Mouse (Mus musculus) brain, embryonic 14.5 days (tissue): ENCODE measurements at regions not wholly inside any gene's neighbourhood (a gene's known extent, or its start where the extent isn't known, plus 50 kb on each side); places are given as distances from the start of the nearest gene placed in this dataset.

ENCODE experiments used
- CTCF ChIP-seq: fragments of 200-500 bp; IDR thresholded peaks from 2 replicates; pipeline ENCODE4 v1.5.1; 2012; ENCODE audit warnings: inconsistent platforms, mild to moderate bottlenecking, moderate library complexity, borderline replicate concordance; ENCODE audit not compliant: insufficient read depth, insufficient read length; ENCODE audit errors: extremely low read depth
- POLR2A ChIP-seq: fragments of 200-500 bp; IDR thresholded peaks from 2 replicates; pipeline ENCODE4 v1.6.1; 2012; ENCODE audit warnings: mild to moderate bottlenecking, inconsistent platforms, borderline replicate concordance; ENCODE audit not compliant: poor library complexity, insufficient read depth, insufficient read length, severe bottlenecking; ENCODE audit errors: extremely low read depth

- TF ChIP-seq CTCF: no peak
- TF ChIP-seq POLR2A: no peak
Observed at GRCm38 (mm10) chr14:58356824-58357223, 286.5 kb downstream of the Fgf9 start.
